Mouse (Mus musculus) liver, embryonic 16.5 days (tissue): Measurements from ENCODE around the gene Lrrtm3. TPM values are rescaled to one million over a fixed set of nuclear protein-coding genes. Genes with fewer than 3 reads are reported as not detected.

Experiments used
- ATAC-seq: fragments of 200-750 bp; cut with Nextera tagmentation; 2 replicates; pipeline ENCODE4 v1.8.0; 2017; ENCODE audit warnings: low read depth, mild to moderate bottlenecking, moderate number of reproducible peaks, moderate library complexity
- H3K27ac ChIP-seq: fragments of 300-500 bp; sonication (generic); 2 replicates; pipeline ENCODE4 v1.5.1; 2014; ENCODE audit warnings: mild to moderate bottlenecking, low read length
- H3K27me3 ChIP-seq: fragments of 300-500 bp; sonication (generic); 2 replicates; pipeline ENCODE4 v1.6.1; 2014; ENCODE audit warnings: low read depth, low read length, mixed read lengths; ENCODE audit not compliant: control insufficient read depth, insufficient read depth
- H3K36me3 ChIP-seq: fragments of 300-500 bp; sonication (generic); 2 replicates; pipeline ENCODE4 v1.6.1; 2014; ENCODE audit warnings: mild to moderate bottlenecking; ENCODE audit not compliant: control insufficient read depth, insufficient read depth
- H3K4me1 ChIP-seq: fragments of 300-500 bp; sonication (generic); 2 replicates; pipeline ENCODE4 v1.6.1; 2014; ENCODE audit warnings: low read depth, low read length, mixed read lengths; ENCODE audit not compliant: control insufficient read depth
- H3K4me2 ChIP-seq: fragments of 300-500 bp; sonication (generic); 2 replicates; pipeline ENCODE4 v1.6.1; 2014; ENCODE audit warnings: low read depth, low read length, mixed read lengths
- H3K4me3 ChIP-seq: fragments of 300-500 bp; sonication (generic); 2 replicates; pipeline ENCODE4 v1.5.1; 2014; ENCODE audit warnings: low read depth, mild to moderate bottlenecking, low read length
- H3K9ac ChIP-seq: fragments of 300-500 bp; sonication (generic); 2 replicates; pipeline ENCODE4 v1.6.1; 2014; ENCODE audit warnings: low read depth, low read length
- H3K9me3 ChIP-seq: fragments of 300-500 bp; sonication (generic); replicated peaks from 2 replicates; pipeline ENCODE4 v1.6.1; 2016; ENCODE audit warnings: low read length; ENCODE audit not compliant: control insufficient read depth
- WGBS: fragments of 180-500 bp; shearing (Covaris S2); extraction: QIAGEN DNeasy Blood & Tissue Kit; methylation state at CpG from one replicate; pipeline ENCODE4 v1.1.7; 2014; ENCODE audit not compliant: insufficient replicate concordance; 5-methylcytosine and 5-hydroxymethylcytosine counted together
- polyA plus RNA-seq: library from polyadenylated mRNA; unstranded; fragments of >200 nt; fragmentation: Nextera tagmentation; extraction: Ambion mirVana; gene quantifications from 2 replicates; pipeline ENCODE4 v1.2.1, GENCODE M21; 2015

Lrrtm3 gene
- polyA plus RNA-seq = 0.13 TPM in 1 of 2 replicates, not detected in the other

GRCm38 (mm10) chr10:64089680-64090460, at the start of gene Lrrtm3:
Lrrtm3 (minus strand) TSS chr10:64090277.
- peak; percentile 45; the same call in 1 of the 2 replicates for ATAC-seq
- Histone ChIP-seq H3K27ac (no peak within 1 kb of the TSS), H3K27me3 (peaks cover 12% of the 10 kb centered on the region), H3K36me3 (no peaks in the 10 kb centered on the region), H3K9ac (no peak within 1 kb of the TSS), H3K4me2 (peak within 1 kb of the TSS; percentile 30; the same call in 1 of the 2 replicates), H3K4me1 (no peaks in the 10 kb centered on the region), H3K4me3 (no peak within 1 kb of the TSS), H3K9me3 (no peaks in the 10 kb centered on the region)
- WGBS = 5% methylated on average over 22 of the region's 22 CpGs

GRCm38 (mm10) chr10:64135481-64135880, 45.4 kb upstream of the Lrrtm3 start:
- H3K36me3 ChIP-seq = no peaks in the 10 kb centered on the region
- H3K27me3 ChIP-seq = no peaks in the 10 kb centered on the region
- H3K9ac ChIP-seq = no peak overlapping the region
- peaks cover 2% of the 10 kb centered on the region; the same call in 1 of the 2 replicates for H3K9me3 ChIP-seq
- H3K4me2 ChIP-seq = no peak overlapping the region
- no peak for ATAC-seq
- no peak overlapping the region for H3K27ac ChIP-seq
- no peaks in the 10 kb centered on the region for H3K4me1 ChIP-seq
- 70% methylated on average over 7 of the region's 7 CpGs for WGBS
- H3K4me3 ChIP-seq = no peak overlapping the region

- no peaks in the 10 kb centered on the region for H3K27me3 ChIP-seq
- no peak overlapping the region for H3K27ac ChIP-seq
- H3K36me3 ChIP-seq = no peaks in the 10 kb centered on the region
- WGBS = 48% methylated on average over 3 of the region's 3 CpGs
- ATAC-seq = no peak
- H3K4me1 ChIP-seq = no peaks in the 10 kb centered on the region
- H3K4me3 ChIP-seq = no peak overlapping the region
- no peak overlapping the region for H3K4me2 ChIP-seq
- peaks cover 2% of the 10 kb centered on the region; the same call in 1 of the 2 replicates for H3K9me3 ChIP-seq
- H3K9ac ChIP-seq = no peak overlapping the region
Measured at GRCm38 (mm10) chr10:64133461-64133860, 43.4 kb upstream of the Lrrtm3 start.

- Histone ChIP-seq H3K4me3 (no peak overlapping the region), H3K27ac (no peak overlapping the region), H3K4me2 (no peak overlapping the region), H3K9me3 (peaks cover under 1% of the 10 kb centered on the region; the same call in 1 of the 2 replicates), H3K4me1 (no peaks in the 10 kb centered on the region), H3K27me3 (no peaks in the 10 kb centered on the region), H3K9ac (no peak overlapping the region), H3K36me3 (no peaks in the 10 kb centered on the region)
- WGBS = 66% methylated on average over 15 of the region's 15 CpGs
- no peak for ATAC-seq
Measured at GRCm38 (mm10) chr10:64130397-64131150, 40.5 kb upstream of the Lrrtm3 start.

- ATAC-seq = no peak
- no peak overlapping the region for H3K9ac ChIP-seq
- H3K27me3 ChIP-seq = no peaks in the 10 kb centered on the region
- WGBS = 51% methylated on average over 3 of the region's 3 CpGs
- H3K36me3 ChIP-seq = no peaks in the 10 kb centered on the region
- H3K27ac ChIP-seq = no peak overlapping the region
- no peaks in the 10 kb centered on the region for H3K9me3 ChIP-seq
- H3K4me3 ChIP-seq = no peak overlapping the region
- no peak overlapping the region for H3K4me2 ChIP-seq
- H3K4me1 ChIP-seq = no peaks in the 10 kb centered on the region
Measured at GRCm38 (mm10) chr10:64118833-64119232, 28.8 kb upstream of the Lrrtm3 start.

- 78% methylated on average over 11 of the region's 11 CpGs for WGBS
- H3K36me3 ChIP-seq = no peaks in the 10 kb centered on the region
- H3K9me3 ChIP-seq = no peaks in the 10 kb centered on the region
- no peaks in the 10 kb centered on the region for H3K4me1 ChIP-seq
- H3K27ac ChIP-seq = no peak overlapping the region
- H3K4me3 ChIP-seq = no peak overlapping the region
- no peak overlapping the region for H3K4me2 ChIP-seq
- no peaks in the 10 kb centered on the region for H3K27me3 ChIP-seq
- ATAC-seq = no peak
- no peak overlapping the region for H3K9ac ChIP-seq
Measured at GRCm38 (mm10) chr10:64115246-64115645, 25.2 kb upstream of the Lrrtm3 start.

GRCm38 (mm10) chr10:64096532-64096931, 6.5 kb upstream of the Lrrtm3 start:
- ATAC-seq = no peak

GRCm38 (mm10) chr10:64088774-64089460, 1.2 kb downstream of the Lrrtm3 start:
- H3K9ac ChIP-seq = no peak overlapping the region
- WGBS = 20% methylated on average over 19 of the region's 19 CpGs
- no peak for ATAC-seq
- no peak overlapping the region for H3K4me2 ChIP-seq
- no peaks in the 10 kb centered on the region for H3K9me3 ChIP-seq
- peaks cover 12% of the 10 kb centered on the region for H3K27me3 ChIP-seq
- H3K27ac ChIP-seq = no peak overlapping the region
- no peaks in the 10 kb centered on the region for H3K36me3 ChIP-seq
- no peak overlapping the region for H3K4me3 ChIP-seq
- no peaks in the 10 kb centered on the region for H3K4me1 ChIP-seq

More at GRCm38 (mm10) chr10:64096532-64096931, 6.5 kb upstream of the Lrrtm3 start:
- H3K4me3 ChIP-seq = no peak overlapping the region
- H3K9ac ChIP-seq = no peak overlapping the region
- WGBS = 59% methylated on average over 1 of the region's 1 CpGs
- H3K4me2 ChIP-seq = no peak overlapping the region
- H3K27me3 ChIP-seq = no peaks in the 10 kb centered on the region
- H3K9me3 ChIP-seq = no peaks in the 10 kb centered on the region
- H3K27ac ChIP-seq = no peak overlapping the region
- no peaks in the 10 kb centered on the region for H3K4me1 ChIP-seq
- H3K36me3 ChIP-seq = no peaks in the 10 kb centered on the region
